Comparison of ENCODE assay signal across 14 mouse cellular contexts in the genomic region with DNA sequence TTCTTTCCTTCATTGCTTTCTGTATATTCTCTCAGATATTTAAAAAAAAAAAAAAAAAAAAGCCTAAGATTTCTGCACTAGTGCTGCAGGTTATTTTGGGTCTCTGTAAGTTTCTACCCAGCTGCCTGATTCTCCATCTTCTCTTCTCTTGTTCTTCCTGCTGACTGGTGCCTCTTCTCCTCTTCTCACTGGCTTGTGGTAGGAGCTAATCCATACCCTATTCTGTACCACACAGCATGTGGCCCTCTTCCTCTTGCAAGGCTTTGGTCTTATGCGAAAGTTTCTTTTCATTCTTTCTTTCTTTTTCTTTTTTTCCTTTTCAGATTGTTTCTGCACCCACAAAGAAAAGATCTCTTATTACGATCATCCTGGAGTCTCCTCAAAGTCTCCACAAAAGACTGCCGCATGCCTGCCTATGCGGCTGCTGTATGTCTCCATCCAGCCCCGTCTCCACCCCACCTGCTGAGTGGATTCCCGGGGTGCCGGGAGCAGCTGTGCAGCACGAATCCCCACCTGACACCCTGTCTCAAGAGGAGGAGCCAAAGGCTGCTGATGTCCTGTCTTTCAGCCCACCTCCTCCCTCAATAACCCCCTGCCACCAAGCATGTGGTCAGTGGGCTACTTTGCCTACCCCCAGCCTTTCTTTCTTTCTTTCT.
DNase-seq lines count a peak whose midpoint lies in the region; ATAC-seq and TF ChIP-seq lines count a peak whose summit lies in the region.
"Had no signal": no experiment of that assay in that cellular context is flagged by ENCODE, and none has a peak within 500 bp of the region (broad histone marks: within the 10 kb centered on the region; RNA-seq: fewer than 3 reads in every experiment).

No protein-coding gene starts in this region.

- H3K4me1 ChIP-seq in E14TG2a.4 (replicated peaks; ENCODE audit: low read depth, low read length): peaks cover 42% of the 10 kb centered on the region
- H3K4me1 ChIP-seq in hindbrain, embryonic 10.5 days (replicated peaks): peaks cover 44% of the 10 kb centered on the region
- peaks cover 33% of the 10 kb centered on the region for H3K4me1 ChIP-seq in midbrain, embryonic 13.5 days (replicated peaks)
- H3K4me1 ChIP-seq: heart, embryonic 10.5 days; liver, embryonic 13.5 days had no signal

- no peak for TF ChIP-seq CTCF in E14TG2a.4 (conservative IDR thresholded peaks at IDR 0.05; ENCODE audit: low read length)

- H3K27ac ChIP-seq in hindbrain, embryonic 10.5 days: peak overlapping the region; percentile 87
- peak overlapping the region; percentile 92 for H3K27ac ChIP-seq in midbrain, embryonic 13.5 days
- H3K27ac ChIP-seq: gastrocnemius, adult 2 months; heart, embryonic 10.5 days; kidney, postnatal 0 days; liver, embryonic 13.5 days; stomach, postnatal 0 days had no signal

- WGBS in hindbrain, embryonic 10.5 days: 5% methylated on average over 8 of the region's 8 CpGs
- WGBS in midbrain, embryonic 13.5 days: 1% methylated on average over 8 of the region's 8 CpGs

- peak; percentile 71 for ATAC-seq in midbrain, embryonic 13.5 days

- peak overlapping the region; percentile 53 for H3K9ac ChIP-seq in midbrain, embryonic 13.5 days (replicated peaks)
- H3K9ac ChIP-seq: liver, embryonic 13.5 days had no signal

- H3K36me3 ChIP-seq in E14TG2a.4 (ENCODE audit: insufficient read depth, low read length): no peaks in the 10 kb centered on the region
- 0 out of 2 replicates have a peak, but pooled peaks cover 5% of the 10 kb centered on the region for H3K36me3 ChIP-seq in hindbrain, embryonic 10.5 days
- H3K36me3 ChIP-seq in midbrain, embryonic 13.5 days: no peaks in the 10 kb centered on the region
- H3K36me3 ChIP-seq: heart, embryonic 10.5 days; liver, embryonic 13.5 days had no signal

- DNase-seq in brain, embryonic 18.5 days (ENCODE audit: low read depth, low spot score): peak; percentile 34
- no peak for DNase-seq in hindbrain, embryonic 10.5 days (ENCODE audit: low spot score)
- no peak for DNase-seq in c-Kit-positive CD71-positive TER-119-positive erythroid progenitor cells, embryonic 14.5 days (ENCODE audit: low spot score)
- no peak for DNase-seq in spleen, postnatal 36 days (ENCODE audit: low spot score in 2 of 2)
- no peak for DNase-seq in kidney, postnatal 10 days
- DNase-seq: adrenal gland, postnatal 25 days; gastrocnemius, adult 2 months; liver, embryonic 13.5 days; lung, postnatal 4 days had no signal

- H3K4me3 ChIP-seq in E14TG2a.4 (replicated peaks; ENCODE audit: low read length): peak overlapping the region; percentile 27; the same call in 1 of the 2 replicates
- H3K4me3 ChIP-seq in hindbrain, embryonic 10.5 days: peak overlapping the region; percentile 44
- peak overlapping the region; percentile 22 for H3K4me3 ChIP-seq in midbrain, embryonic 13.5 days (replicated peaks)
- H3K4me3 ChIP-seq: gastrocnemius, adult 2 months; heart, embryonic 10.5 days; liver, embryonic 13.5 days had no signal

- H3K9me3 ChIP-seq in E14TG2a.4 (ENCODE audit: low read length): no peaks in the 10 kb centered on the region
- H3K9me3 ChIP-seq in hindbrain, embryonic 10.5 days: no peaks in the 10 kb centered on the region
- H3K9me3 ChIP-seq in midbrain, embryonic 13.5 days: no peaks in the 10 kb centered on the region
- H3K9me3 ChIP-seq: heart, embryonic 10.5 days; liver, embryonic 13.5 days had no signal

- peaks cover 2% of the 10 kb centered on the region; the same call in 1 of the 2 replicates for H3K27me3 ChIP-seq in E14TG2a.4 (ENCODE audit: insufficient read depth, low read length)
- H3K27me3 ChIP-seq in hindbrain, embryonic 10.5 days (ENCODE audit: insufficient read depth, poor library complexity, severe bottlenecking): peaks cover 28% of the 10 kb centered on the region
- H3K27me3 ChIP-seq in midbrain, embryonic 13.5 days: peaks cover 10% of the 10 kb centered on the region; the same call in 1 of the 2 replicates

- H3K4me2 ChIP-seq in midbrain, embryonic 13.5 days (replicated peaks): peak overlapping the region; percentile 53
- H3K4me2 ChIP-seq: liver, embryonic 13.5 days had no signal
